Mouse (Mus musculus) CD4-positive helper T cell, adult 2 months (primary cell): ENCODE data around the gene Gm49396.

Source experiments
- DNase-seq: peaks from one replicate; pipeline ENCODE4 v3.0.0-alpha.2; 2012; ENCODE audit warnings: low read depth, missing footprints, low spot score

Gm49396 gene

GRCm38 (mm10) chr7:30586455-30587020 lies 23.4 kb downstream of the Gm49396 start:
- no peak for DNase-seq

- DNase-seq: no peak
These were observed 24.9 kb downstream of the Gm49396 start for GRCm38 (mm10) chr7:30587842-30588667.

GRCm38 (mm10) chr7:30588676-30589434 lies 25.7 kb downstream of the Gm49396 start, which contains the start of gene Kmt2b:
TSS of gene Kmt2b (minus strand) at chr7:30588726.
- peak; percentile 95 for DNase-seq

DNA sequence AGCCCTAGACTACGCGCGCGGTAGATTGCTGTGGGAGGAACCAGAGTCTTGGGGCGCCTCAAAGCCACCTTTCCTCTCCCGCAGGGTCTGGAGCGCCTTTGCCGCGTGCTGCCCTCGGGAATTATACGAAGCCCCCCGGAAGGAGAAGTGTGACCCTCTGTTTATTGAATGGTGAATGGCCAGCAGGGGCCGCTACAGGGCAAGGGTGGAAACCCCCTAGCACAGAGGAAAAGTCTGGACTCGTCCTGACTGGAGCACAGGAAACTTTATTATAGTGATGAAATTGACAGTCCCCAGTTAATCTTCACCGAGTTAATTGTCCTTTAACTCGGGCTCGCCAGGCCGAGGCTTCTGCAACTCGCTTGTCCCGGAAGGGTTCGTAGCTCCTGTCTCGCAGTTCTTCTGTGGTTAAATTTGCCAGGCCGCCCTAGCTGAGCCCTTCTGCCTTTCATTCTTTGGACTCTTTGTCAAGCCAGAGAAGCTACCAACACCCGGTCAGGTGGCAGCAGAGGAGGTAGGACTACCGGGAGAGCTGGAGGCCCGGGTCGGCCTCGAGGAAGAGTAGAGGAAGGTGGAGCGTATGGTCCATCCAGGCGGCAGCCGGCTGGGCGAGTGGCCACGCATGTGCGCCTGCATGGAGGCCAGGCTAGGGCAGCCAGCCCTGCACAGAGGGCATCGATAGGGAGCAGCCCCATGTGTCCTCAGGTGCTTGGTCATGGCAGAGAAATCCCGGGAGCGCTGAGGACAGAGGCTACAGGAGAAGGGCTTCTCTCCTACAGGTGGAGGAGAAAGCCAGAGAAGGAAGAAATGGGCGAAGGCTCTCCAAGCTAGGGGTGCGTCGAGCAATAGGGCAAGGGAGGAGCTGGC lies 26.5 kb downstream of the Gm49396 start:
- peak; percentile 72 for DNase-seq

DNA sequence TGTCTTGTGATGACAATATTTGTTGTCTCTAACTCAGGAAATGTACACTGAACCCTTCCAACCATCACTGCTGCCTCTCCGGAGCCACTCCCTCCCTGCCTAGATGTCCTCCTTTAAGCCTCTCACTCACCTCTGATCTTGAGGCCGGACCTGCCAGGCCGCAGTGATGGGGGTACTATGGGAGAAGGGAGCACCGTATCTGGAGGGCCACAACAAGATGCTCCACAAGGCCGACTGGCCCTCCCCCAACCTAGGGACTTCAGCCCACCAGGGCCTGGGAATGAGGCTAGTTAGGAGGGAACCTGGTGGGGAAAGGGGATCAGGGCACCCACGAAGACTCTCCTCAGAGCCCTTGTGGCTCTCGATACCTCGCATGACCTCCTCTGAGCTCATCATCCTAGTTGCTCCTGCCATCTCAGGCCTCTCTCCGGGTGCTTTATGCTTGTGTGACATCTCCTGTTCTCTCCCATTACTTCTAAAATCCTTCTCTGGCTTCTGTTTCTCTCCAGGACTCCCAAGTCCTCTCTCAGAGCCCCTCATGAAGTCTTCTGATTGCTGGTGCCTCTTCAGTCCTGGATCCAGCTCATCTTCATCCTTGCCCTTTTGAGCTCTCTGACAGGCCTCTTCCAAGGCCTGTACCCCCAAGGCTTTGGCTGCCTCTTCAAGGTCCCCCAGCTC lies 27.9 kb downstream of the Gm49396 start:
- DNase-seq: no peak

DNA sequence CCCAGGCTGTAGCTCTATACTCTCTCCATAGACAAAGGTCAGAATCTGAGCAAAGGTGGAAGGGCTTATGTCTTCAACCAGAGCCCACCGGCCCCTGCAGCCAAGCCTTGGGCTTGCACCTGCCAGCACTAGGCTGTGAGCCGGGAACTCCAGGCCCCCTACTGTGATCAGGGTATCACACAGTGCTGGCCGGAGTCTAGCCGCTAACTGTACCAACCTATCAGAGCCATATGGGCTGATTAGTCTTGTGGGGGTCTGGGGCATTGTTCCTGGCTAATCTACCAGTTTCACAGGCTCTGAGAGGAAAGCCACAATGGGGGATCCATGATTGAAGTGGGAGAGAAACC lies 28.4 kb downstream of the Gm49396 start:
- no peak for DNase-seq

DNA sequence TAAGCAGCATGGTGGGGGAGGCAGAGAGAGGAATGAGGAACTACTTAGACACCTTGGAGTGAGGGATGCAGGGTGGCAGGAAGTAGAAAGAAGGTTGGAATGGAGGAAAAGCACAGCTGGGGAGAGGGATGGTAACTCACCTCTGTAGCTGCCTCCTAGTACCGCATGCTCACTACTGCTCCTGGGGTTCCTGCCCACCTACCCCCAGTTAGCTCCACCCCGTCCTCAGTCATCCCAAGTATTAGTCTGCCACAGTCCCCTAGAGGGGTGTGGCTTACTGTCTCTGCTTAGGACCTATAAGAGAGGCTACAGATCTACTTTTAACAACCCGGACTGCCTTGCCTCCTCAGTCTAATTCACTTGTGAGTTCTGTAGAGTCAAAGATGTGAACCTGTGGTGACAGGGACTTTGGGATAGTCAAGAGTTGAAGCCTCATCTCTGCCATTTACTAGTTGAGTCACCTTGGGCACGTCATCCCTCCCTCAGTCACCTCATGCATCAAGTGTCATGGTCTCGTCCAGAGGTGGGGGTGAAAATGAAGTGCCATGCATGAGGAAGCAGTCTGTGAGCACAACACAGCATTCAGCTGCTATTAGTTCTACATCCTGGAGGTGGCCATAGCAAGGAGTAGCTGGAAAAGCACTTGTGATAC lies 29.8 kb downstream of the Gm49396 start:
- DNase-seq: peak; percentile 44

DNA sequence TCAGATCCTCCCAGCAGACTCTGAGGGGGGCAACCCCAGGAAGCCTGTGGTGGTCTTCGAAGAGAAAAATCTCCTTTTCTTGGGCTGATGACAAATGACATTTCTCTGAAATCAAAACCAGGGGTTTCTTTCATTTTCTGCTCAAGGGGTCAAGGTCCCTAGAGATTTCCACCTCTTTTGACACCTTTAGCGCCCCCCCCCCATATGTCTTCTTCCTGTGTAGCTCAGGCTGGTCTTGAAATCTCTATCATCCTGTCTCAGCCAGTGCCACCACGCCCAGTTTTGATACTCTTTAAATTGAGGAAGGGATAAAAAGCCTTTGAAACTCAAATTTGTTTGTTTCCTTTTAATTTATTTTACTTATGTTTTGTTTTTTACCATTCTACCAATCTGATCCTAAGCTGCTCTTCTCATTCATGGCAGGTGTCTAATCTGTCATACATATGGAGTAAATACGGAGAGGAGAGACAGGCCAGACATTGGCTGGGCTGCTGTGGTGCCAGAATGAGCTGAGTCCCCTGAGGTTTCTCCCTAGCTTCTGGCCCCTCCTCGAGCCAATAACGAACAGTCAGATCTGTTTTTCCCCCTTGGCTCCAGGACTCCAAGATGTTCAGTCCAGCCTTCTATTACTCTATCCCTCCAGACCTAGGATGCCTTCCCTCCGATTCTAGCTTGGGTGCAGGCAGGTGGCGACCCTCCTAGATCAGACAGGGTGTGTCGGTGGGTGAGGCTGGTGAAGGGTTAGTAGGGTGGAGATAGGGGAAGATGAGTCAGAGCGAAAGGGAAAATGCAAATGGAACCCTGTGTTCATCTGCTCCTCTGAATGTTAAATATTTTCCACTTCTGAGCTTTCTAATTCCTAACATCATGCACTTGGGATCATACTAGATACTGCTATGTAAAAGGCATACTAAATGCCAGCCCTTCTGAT lies 30.7 kb downstream of the Gm49396 start:
- peak; percentile 58 for DNase-seq

DNA sequence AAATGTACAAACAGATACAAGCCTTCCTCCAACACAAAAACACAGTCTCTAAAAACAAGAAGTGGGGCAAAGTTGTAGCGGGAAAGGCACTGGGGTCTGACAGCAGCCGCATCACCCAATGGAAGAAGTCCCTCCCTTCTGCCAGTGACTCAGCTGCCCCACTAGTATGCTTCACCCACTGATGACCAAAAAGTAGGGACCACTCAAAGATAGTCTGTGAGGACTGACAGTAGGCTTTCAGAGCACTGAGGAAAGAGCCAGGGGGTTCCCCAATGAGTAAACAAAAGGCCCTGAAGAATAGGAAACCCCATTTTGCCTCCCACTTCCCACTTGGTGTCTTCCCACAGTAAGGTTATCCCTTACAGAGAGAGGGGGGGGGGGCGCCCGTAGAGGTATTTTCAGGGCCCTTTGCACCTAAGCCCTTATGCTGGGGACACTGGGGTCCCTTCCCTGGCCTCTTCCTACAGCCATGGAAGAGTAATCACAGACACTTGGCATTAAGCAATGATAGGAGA lies 31.4 kb downstream of the Gm49396 start:
- DNase-seq: peak; percentile 27

DNA sequence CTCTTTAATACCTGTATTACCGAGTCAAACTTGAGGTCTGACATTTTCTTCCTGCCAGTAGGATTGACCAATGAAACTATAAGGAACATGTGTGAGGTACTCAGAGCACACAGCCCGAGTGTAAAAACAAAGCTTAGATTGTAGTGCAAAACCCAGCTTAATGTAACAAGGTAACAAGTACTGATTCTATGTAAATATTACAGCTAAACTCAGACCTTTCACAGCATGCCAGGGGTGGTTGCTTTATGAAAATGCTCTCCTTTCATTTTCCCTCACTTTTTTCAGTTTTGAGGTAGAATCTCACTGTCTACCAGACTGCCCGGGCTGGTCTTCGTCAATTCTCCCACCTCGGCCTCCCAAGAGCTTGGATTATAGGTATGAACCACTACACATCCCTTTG lies 32.9 kb downstream of the Gm49396 start:
- DNase-seq: no peak

DNA sequence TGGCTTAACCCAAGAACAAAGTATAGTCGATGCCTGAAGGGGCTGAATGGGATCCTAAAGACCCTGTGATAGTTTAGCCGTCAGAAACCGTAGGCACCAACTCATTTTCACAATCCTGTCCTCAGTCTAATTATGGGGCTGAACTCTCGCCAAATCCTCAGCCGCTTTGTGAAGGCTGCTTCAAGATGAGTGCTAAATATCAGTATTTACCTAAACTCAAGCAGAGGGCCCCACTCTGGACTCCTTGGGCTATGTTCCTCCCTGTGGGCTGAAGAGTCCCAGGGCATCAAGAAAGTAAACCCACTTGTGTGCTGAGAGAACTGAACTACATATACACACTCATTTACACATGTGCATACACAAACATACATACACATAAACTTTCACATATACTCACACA lies 33.7 kb downstream of the Gm49396 start:
- DNase-seq: no peak

- no peak for DNase-seq
These were observed 35.6 kb downstream of the Gm49396 start, which contains the start of gene Zbtb32 for GRCm38 (mm10) chr7:30598786-30599185. TSS of gene Zbtb32 (minus strand) at chr7:30598909.

GRCm38 (mm10) chr7:30599933-30600353 lies 36.8 kb downstream of the Gm49396 start:
- peak; percentile 79 for DNase-seq

DNA sequence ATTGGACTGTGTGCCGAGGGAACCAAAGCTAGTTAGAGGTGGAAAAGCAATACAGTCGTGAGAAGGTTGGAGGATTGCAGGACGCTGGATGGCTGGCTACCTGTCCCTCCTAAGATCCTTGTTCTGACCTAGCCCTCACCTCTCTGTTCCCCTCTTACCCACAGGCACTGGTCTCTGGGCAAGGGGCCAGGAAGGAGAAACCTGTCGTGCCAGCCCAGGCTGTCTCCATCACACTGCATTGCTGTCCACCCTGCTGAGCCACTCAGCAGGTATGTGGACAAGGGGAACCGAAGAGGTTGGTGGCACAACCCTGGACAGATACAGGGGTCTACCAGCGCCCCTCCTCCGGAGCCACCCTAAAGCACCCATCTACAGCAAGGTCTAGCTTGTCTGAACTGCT lies 37.5 kb downstream of the Gm49396 start:
- DNase-seq: no peak

GRCm38 (mm10) chr7:30602583-30602982 lies 39.4 kb downstream of the Gm49396 start:
- no peak for DNase-seq

DNA sequence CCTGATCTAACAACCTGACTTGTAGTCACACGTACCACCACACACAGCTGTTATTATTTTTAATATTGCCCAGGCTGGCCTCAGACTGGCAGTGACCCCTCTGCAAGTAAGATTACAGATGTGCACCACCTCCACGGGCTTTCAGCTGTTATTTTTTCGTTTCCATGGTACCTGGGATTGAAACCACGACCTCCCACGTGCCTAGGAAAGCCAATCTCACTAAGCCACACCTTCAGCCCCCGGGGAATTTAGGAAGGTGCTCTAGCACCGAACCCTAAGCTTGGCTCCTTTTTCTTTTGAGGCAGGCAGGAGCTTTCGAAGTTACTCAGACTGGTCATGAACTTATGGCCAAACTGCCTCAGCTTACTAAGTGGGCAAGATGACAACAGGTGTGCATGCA lies 41.3 kb downstream of the Gm49396 start:
- DNase-seq: no peak

- DNase-seq: no peak
These were observed 41.8 kb downstream of the Gm49396 start for GRCm38 (mm10) chr7:30604944-30605343.

- peak; percentile 78 for DNase-seq
These were observed 44.7 kb downstream of the Gm49396 start for GRCm38 (mm10) chr7:30607706-30608309.

- no peak for DNase-seq
These were observed 45.3 kb downstream of the Gm49396 start for GRCm38 (mm10) chr7:30608476-30608875.
